Mouse (Mus musculus): ENCODE measurements around the gene Plekha7. TPM values are rescaled to one million over a fixed set of nuclear protein-coding genes. Genes with fewer than 3 reads are reported as not detected.

Gene Plekha7
- total RNA-seq, 2 experiments from 2014 or later, result 4.0 TPM

DNA sequence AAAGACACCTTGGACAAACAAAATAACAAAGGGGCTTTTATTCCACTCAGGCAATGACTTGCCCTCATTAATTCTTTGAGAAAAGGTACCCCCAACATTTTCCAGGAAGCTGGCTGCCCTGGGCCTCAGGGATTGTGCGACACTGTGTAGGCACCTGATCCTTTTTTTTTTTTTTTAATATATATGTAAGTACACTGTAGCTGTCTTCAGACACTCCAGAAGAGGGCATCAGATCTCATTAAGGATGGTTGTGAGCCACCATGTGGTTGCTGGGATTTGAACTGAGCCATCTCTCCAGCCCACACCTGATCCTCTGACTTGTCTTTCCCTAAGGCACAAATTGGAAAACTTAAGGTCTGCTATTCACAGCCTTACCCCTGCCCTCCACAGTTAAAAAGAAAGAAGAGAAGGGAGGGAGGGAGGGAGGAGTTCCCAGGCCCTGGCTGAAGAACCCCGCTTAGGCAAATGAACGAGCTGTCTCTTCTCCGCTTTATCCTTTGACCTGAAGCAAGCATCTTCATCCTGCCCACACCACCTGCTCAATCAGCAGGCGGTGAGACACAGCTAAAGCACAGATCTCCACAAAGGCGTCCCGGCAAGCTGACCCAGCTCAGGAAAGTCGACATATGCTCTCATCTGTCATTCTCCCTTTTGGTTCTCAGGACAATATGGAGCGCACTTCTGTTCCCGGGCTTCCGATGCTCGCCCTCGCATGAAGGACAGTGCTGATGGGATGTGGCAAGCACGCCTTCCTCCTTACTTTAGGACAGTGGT lies 85.0 kb downstream of the Plekha7 start:
- no peak for DNase-seq (ENCODE audit: low spot score in 2 of 2)

DNA sequence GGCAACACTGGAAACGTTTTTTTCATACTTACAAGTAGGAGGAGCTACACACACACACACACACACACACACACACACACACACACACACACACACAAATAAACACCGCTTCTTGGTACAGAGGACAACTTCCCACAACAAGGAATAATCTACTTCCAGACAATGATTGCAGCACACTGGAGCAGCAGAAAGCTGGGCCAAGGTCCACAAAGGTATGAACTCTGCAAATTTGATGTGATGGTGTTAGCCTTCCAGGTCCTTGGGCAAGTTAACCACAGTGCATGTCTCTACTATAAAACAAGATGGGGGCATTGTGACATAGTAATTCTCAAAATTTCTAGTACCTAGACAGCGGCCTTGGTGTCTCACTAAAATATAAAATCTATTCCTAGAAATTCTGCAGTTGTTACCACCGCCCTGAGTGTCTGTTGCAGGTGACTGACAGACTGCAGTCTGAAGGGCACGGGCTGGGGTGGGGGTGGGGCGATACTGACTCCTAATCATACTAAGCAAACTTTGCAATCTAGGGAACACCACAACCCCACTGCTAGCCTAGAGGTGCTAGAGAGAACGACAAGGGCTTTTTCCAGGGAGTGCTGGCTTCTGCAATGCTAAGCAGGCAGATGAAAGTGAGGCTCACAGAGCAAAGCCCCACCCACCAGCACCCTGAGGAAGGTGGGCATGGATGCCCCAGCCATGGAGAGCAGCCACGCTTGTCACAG lies 85.7 kb downstream of the Plekha7 start:
- DNase-seq (ENCODE audit: low spot score in 2 of 2), result no peak

DNA sequence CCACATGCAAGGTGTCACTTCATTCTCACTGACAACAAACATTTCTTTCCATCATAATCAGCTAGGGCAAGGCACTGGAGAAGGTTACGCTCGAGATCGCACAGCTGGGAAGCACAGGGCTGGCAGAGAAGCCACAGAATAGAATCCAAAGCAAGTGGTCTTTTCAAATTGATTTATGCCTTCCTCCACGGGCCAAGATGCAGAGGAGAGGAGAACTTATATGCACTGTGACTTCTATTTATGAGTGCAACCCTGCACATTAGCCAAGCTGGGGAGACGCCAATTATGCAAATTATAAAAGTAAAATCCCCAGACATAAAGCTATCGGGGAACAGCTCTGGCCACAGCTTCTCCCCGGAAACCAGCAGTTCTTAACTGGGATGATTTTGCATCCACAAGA lies 86.3 kb downstream of the Plekha7 start:
- no peak for DNase-seq (ENCODE audit: low spot score in 2 of 2)

DNA sequence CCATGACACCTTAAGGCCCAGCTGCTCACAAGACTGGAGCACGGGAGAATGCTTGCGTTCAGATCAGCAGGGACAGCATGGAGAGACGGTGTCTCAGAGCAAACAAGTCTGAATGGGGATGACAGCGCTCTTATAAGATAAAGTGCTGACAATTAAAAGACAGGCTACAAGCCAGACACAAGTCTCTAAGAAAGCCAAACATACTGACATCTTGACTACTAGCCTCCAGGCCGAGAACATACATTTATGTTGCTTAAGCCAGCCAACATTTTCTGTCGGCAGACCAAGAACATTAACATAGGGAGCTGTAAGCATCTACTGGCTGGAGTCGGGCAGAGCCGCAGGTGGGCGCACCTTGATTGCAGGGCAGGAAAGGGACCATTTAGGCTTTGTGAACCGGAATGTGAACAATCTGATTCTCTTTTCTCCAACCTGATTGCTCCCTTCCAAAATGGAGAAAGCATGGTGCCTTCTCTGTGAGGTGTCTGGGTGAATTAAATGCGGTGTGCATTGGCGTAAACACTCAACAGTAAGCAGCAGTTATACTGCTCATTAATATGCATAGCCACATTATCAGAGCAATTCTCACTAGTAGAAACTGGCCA lies 88.0 kb downstream of the Plekha7 start:
- no peak for DNase-seq (ENCODE audit: low spot score in 2 of 2)

DNA sequence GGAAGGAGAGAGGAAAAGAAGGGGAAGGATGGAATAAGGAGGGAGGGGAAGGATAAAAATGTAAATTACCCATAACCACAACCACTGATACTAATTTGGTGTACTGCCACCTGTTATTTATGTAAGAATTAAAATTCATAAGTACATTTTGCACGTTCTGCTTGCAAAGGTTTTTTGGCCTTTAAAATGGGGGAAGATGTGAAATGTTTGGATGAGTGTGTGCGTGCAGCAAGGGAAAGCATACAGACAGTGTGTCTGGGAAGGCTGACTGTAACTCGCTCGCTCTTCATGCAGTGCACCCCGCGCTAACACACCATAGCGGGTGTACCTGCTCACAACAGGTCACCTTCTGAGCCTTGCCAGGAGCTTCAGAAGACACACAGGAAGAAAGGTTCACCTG lies 90.4 kb downstream of the Plekha7 start:
- no peak for DNase-seq (ENCODE audit: low spot score in 2 of 2)

DNA sequence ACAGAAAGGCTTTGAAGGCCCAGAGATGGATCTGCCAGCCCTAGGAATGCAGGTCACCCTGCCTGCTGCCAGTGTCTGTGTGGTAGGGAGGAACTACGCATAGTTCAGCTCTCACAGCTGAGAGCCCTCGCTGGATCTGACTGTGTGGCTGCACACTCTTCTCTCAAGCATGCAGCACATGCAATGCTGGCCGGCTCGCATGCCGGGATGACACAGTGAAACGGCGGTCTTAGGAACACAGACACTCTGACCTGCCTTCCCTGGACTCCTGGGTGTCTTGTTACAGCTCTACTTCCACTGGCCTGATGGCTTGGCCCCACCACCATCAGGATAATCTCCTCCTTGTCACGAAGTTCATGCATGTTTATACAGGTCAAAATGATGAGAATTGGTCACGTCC lies 96.3 kb downstream of the Plekha7 start:
- no peak for DNase-seq (ENCODE audit: low spot score in 2 of 2)

DNA sequence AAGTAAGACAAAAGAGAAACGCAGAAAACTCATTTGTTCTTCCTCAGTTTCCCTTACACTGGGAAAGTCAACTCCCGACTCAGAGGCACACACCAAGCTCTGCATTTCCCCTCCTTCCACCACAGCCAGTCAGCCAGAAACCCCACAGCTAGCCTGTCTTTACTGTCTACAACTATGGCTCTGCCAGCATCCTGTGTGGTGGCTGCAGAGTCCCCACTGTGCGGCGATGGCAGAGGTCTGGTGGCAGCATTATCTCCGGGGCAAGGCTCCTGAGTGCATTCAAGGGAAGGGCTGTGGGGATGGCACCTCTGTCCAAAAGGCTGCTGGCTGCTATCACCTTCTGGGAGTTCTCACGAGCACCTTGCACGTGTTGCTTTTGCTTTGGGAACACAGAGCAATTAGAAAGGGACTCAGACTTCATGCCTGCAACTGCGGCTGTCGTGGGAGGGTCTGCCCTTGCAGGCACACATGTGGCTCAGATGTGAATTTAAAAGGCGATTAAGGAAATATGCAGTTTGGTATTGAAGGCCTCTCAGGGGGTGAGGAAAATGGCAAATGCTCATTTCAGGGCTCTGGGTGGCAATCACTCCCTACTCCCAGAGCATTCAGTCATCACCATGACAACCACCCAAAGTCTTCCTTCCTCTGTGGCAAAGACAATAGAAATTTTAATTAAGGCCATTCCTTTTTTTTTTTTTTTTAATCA lies 98.1 kb downstream of the Plekha7 start:
- DNase-seq (ENCODE audit: low spot score in 2 of 2), result no peak

DNA sequence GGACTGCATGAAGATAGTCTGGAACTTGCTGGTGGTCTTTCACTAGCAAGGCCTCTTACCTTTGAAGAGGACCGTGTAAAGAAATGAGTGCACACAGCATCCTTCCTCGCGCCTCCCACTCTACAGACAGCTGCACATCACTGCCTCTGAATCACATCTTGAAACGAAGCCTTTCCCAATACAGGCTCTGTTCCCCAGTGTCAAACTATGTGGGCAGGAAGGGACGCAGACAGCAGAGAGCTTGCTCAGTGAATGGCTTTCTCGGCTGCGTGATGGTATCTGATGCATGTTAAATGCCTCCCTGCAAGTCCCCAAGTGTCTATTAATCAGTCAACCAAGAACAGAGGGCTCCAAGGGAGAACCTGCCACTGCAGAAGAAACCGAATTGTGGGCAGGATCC lies 99.3 kb downstream of the Plekha7 start:
- DNase-seq (ENCODE audit: low spot score in 2 of 2), result no peak

DNA sequence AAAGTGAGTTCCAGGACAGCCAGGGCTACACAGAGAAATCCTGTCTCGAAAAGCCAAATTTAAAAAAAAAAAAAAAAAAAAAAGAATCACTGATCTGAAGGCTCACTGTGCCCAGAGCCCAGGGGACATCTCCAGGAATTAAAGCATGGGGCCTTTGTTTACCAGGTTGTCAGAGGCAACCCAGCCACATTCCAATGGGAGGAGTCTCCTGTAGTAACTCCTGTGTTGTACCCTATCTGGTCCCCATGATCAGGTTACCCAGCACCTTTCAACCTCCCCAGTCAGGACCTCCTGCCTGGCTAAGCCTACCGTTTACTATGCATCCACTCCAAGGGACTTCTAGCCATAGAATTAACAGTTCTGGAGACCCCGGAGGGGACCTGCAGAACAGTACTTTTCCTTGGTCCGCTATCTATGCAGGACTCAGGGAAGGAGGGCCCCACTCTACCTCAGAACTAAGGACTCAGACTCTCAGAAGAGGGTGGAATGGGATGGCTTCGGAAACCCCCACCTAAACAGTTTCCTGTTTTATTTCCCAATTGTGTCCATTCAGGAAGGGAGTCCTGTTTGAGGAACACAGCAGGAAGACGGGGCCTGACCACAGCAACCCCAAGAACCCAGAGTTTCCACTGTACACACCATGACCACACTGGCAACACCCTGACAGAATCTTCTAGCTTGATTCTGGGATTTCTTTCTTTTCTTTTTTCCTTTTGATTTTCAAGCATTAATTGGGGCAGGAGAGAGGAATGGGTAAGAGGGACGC lies 101.2 kb downstream of the Plekha7 start:
- no peak for DNase-seq (ENCODE audit: low spot score in 2 of 2)

DNA sequence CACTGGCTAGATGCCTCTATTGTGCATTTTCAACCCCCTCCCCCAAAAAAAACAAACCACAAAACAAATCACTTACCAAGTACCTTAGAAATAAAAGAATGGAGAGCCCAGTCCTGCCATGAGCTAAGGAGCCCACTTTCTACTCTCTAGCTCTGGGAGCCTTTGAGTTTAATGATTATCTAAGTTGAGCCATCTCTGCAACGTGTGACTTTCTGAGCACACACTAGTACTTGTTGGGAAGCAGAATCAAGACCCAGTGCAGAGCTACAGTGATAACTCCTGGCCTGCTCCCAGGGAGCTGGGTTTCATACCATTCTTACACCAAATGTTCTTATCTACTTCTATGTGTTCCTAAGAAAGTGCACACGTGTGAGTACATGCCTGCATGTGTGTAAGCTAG lies 102.7 kb downstream of the Plekha7 start:
- no peak for DNase-seq (ENCODE audit: low spot score in 2 of 2)

DNA sequence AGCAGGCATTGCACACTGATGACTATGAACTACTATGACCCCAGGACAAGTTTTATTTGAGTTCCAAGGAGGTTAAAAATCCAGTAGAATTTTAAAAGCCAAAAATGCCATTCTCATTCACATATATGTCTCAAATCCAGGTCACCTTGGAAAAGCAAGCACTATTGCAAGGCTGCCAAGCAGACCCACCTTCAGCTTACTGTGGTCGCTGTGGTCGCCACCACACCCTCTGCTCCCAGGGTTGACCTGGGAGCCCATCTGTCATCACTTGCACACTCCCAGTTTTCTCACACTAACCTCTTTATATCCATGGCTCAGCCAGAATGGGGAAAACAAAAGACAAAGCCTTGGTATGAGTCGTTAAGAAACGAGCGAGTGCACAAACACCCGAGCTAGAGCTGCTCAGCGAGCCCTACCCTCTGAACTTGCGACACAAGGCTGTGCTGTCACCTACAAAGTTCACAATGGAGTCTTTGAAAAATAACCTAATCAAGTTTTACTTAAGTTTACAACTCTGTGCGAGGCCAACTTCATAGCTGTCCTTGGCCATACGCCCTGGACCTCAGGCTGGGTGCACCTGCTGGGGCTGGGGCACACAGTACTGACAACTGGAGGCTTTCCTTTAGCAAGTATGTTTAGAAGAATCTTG lies 106.0 kb downstream of the Plekha7 start:
- no peak for DNase-seq (ENCODE audit: low spot score in 2 of 2)

DNA sequence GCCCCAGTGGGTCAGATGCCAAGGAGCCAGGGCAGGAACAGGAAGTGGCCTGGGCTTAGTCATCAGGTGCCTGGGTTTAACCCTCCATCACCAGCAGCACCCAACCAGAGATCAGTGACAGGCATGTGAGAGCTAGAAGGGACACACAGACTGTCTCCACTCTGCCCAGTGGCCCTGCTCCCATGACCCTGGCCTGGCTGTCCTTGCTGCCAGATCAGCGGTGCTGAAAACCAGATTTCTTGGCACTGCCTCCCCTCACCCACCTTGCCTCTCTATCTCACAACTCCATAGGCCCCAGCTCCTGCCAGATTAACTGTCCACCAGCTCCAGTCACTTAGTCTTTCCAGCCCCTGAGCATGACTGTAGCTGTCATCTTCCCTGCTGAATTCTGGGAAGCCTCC lies 107.2 kb downstream of the Plekha7 start:
- DNase-seq (ENCODE audit: low spot score in 2 of 2), result no peak

DNA sequence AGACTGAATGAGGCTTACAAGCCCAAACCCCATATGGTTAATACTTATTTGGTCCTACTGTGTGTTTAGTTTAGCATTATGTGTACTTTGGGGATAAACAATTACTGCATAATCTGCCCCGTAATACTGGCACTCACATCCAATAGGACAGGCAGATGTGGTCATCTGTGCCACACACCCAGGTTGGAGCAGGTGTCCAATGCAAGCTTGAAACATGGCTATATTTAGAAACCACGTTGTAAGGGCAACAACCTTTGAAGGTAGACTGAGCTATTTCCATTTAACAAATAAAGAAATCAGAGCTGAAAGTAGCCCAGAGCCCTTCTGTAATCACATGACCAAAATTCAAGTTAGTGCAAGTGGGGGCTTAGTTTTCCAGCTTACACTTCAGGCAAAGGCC lies 107.6 kb downstream of the Plekha7 start:
- DNase-seq (ENCODE audit: low spot score in 2 of 2), result no peak

DNA sequence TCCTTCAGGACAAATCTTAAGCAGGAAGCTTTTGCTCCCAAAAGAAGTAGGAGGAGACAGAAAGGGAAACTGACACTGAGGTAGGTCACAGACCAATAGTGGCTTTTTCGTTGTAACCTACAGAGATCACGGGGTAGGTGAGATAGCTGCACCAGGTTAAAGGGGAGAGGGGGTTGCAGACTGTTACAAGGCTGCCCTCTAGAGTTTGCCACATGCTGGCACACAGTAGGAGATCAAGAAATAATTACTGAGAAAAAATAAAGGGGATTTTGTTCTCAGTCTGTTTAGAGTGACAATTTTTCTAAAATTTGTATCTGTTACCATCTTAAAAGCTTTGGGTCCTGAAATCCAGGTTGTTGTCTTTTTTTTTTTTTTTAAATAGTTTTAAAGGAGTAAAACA lies 109.3 kb downstream of the Plekha7 start:
- DNase-seq (ENCODE audit: low spot score in 2 of 2), result no peak

DNA sequence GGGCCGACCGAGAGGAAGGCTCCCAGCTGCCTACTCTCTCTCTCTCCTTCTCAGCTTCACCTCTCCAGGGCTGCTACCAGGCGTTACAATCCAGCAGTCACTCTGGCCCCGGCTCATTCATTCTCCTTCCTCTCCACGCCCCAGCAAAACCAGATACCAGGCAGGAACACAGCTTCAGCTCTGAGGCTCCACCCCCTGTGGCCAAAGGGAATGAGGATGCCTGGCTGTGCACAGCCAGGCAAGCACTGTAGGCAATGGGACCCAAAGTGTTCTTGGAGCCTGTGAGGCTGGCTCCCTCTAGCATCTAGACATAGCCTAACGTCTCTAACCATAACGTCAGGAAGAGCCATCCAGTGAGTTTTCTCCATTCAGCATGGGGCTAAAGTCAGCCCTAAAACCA lies 109.8 kb downstream of the Plekha7 start:
- DNase-seq (ENCODE audit: low spot score in 2 of 2), result no peak

DNA sequence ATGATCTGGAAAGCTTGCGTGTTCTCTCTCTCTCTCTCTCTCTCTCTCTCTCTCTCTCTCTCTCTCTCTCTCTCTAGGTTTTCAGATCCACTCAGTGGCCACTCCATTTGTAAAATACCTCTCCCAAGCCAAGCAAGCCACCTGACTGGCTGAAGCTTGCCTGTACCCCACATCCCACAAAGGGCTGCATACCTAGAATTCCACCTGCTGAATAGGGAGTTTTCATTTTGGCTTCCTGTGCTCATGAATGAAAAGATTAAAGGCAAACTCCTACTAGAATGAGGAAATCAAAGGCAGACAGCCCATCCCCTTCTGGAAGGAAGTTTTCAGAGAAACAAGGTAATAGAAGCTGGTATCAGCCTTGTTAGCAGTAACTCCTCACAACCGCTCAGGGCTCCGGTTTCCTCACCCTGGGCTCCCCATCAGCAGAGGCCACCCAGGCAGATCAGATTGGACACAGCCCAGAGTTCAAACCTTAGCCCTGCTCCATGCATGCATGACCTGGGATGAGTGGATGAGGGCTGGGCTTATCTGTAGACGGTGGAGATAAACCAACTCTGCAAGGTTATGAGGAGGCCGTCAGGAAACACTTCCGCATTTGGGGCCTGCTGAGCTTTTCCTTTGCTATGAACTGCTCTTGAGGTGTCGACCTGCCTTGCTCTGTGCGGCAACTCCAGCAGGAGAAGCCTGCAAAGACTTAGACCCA lies 111.0 kb downstream of the Plekha7 start:
- DNase-seq (ENCODE audit: low spot score in 2 of 2), result no peak

DNA sequence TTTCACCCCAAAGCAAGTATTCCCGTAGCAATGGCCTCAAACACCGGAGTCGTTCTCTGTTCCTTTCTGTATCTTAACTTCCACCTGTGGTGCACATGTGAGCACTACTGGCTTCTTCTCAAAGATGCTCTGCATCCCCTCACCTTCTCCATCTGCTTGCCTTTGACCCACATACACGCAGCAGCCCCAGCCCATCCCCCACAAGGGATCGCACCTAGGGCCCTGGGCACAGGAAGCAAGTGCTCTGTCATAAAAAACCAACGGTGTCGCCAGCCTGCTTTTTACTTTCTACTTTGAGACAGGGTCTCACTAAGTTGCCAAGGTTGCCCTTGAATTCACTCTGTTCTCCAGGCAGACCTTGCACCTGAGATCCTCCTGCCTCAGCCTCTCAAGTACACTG lies 113.2 kb downstream of the Plekha7 start:
- DNase-seq (ENCODE audit: low spot score in 2 of 2), result no peak

DNA sequence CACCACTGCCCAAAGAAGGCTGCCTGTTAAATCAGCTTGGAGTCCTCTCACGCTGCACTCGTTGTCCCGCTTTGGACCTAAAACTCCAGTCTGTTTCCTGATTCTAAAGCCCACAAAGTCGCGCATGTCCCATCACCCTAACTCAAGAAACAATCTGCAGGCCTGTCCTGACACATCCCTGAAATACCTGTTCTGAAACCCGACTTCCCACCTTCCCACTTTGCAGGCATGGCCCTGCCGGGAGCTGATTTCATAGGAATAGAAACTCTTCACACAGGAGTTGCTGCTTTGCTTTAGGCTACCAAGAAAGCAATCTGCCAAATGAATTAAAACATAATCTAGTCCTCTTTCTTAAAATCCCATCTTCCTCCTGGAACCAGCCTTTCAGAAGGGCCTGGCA lies 115.2 kb downstream of the Plekha7 start:
- no peak for DNase-seq (ENCODE audit: low spot score in 2 of 2)

DNA sequence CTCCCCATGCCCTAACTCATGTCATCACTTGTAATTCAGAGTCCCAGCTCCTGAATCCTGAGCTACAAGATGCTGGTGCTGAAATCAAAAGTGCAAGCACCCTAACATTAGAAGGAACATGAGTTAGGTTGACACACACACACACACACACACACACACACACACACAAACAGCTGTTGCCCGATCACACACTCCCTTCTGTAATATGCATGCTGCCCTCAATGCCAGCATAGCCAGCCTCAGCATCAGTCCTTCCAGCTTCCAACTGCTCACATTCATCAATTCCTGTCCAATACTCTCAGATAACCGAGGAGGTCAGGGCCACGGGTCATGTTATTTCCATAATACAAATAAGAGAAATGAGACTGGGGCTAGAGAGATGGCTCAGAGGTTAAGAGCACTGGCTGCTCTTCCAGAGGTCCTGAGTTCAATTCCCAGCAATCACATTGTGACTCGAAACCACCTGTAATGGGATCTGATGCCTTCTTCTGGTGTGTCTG lies 116.0 kb downstream of the Plekha7 start:
- DNase-seq (ENCODE audit: low spot score in 2 of 2), result no peak

DNA sequence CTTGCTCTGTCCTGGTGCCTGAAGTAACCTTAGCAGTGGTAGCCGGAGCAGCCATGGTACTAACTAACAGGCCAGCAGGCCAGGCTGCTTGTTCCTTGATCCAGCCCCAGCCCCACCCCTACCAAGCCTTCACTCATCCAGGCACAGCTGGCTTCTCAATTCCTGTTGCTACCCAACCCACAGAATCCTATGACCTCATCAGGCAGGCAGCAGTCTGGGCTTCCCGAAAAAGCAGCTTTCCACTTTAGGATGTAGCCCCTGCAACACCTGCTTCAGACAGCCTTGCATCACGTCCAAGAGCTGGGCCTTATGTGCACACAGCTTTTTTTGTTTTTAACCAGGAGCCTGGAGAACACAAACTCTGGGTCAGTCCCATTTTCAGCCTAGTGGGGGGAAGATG lies 117.0 kb downstream of the Plekha7 start:
- DNase-seq (ENCODE audit: low spot score in 2 of 2), result no peak
